Mouse (Mus musculus) heart, postnatal 25 days (tissue): ENCODE data around the gene Bora. TPM values are rescaled to one million over a fixed set of nuclear protein-coding genes. Genes with fewer than 3 reads are reported as not detected.
A peak's percentile ranks its signal among the peaks of the same experiment; 100 is the strongest.
"Not testable (repeated sequence)": the region's sequence is repeated elsewhere in the genome, so short reads cannot be mapped to it uniquely, and the experiment has no call there.

Experiments
- DNase-seq: peaks from one replicate; pipeline ENCODE4 v3.0.0; 2022; ENCODE audit warnings: low spot score
- intact Hi-C: fragments of 180-260 bp; cut with DNase I; formaldehyde crosslinking; loops from one replicate; pipeline ENCODE4 v1.15.1; 2025
- total RNA-seq, 2 experiments: library from RNA; stranded (reverse); gene quantifications; 2 replicates each; pipeline ENCODE4 v1.2.3; 2021

Bora gene
- 1 to 10 TPM in 1 of 2 experiments, under 1 TPM in 1; 0.83 to 1.1 TPM for total RNA-seq

DNA sequence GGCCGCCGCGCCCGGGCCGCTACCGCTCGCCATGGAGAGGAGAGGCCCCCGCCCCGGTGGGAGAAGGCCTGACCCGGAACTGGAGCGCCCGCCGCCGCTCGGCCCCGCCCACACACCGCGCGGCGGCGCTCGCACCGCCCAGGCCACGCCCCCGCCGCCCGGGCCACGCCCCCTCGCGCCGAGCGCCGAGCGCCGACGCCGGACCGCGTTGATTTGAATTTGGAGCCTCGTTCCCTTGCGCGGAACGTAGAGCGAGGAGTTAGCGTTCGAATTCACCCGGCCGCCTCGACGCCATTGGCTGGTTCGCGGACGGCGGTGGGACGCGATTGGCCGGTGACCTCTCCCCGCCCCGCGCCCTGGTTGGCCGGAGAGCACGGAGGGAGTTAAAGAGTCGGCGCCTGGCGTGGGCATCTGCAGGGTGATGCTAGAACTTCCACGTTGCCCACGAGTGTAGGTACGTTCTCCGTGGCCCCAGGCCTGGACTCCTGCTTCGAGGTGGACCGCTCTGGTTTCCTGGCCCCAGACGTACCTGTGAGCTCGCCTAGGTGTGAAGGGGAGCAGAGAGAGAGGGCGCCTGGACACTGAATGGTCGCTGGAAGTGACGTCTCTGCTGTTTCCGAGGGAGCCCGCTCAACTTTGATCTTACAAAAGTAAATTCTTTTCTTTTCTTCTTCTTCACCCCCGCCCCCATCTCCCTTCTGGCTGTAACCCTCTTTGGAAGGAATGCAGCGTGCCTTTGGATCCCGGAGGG lies at the start of gene Bora, which contains the start of gene Mzt1:
TSS of gene Bora (plus strand) at position 192 of the 751 bp plus-strand sequence.
TSS of gene Mzt1 (minus strand) at position 104 of the 751 bp plus-strand sequence.
- intact Hi-C loops, result loop anchor here (2.0 kb wide), 1 partner anchor 53 kb away; the partner anchor contains the start of genes Dis3 and Pibf1
- DNase-seq, result peak; percentile 83

DNA sequence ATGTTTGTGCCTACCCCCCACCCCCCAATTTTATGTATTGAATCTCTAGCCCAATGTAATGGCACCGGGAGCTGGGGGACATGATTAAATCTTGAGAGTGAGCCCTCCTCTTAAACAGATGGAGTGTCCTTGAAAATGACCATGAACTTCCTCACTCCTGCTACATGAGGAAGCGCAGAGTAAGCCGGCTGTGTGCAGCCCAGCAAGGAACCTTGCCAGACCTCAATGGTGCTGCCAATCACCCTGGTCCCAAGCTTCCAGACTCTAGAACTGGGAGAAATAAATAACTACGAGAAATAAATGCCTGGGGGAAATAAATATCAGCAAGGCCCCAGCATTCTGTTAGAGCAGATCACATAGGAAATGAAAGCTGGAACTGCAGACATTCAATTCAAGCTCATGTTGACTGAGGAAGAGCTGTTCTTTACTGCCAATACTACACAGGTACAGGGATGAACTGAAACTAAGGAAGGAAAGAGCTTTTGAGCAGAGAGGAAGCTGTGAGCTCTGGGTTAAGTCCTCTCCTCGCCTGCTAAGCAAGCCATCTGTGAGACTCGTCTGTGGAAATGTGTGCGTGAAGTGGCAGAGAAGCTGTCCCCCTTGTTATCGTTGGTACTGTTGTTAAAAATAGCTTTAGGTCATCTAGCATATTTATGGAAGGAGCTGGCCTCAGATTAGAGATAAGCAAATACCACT lies 35.6 kb upstream of the Bora start:
- intact Hi-C loops, result no loop called here
- no peak for DNase-seq

DNA sequence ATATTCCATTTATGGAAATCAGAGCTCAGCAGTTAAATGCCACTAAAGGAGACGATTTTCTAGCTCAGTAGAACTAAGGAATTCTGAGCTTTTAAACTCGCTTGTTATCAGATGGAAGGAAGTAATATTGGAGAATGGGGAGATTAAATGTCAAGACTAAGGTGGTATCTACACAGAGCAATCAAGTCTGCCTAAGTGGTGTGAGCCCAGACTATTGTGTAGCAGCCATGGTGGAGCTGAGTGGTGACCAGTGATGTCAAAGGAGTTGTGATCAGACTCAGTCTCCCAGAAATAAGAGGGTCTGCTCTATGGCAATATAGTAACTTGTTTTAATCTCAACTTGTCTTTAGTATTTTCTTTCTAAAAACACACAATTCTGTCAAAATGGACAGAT lies 35.1 kb upstream of the Bora start:
- DNase-seq, result no peak
- intact Hi-C loops, result no loop called here

DNA sequence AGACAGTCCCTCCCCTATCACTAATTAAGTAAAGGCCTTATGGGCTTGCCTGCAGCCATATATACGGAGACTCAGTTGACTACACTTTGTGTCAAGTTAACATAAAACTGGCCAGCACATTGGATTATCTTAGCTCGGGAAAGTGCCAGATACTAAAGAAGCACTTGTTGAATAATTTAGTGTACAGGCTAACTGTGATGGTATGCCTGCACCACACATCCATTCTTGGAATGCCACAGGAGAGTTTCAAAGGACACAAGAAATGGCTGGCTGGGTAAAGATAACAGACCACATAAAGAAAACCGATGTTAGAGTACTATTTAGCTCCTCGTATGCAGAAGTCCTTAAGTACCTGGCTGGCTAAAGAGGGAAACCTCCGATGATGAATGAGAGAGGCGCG lies 27.3 kb upstream of the Bora start:
- DNase-seq, result no peak

DNA sequence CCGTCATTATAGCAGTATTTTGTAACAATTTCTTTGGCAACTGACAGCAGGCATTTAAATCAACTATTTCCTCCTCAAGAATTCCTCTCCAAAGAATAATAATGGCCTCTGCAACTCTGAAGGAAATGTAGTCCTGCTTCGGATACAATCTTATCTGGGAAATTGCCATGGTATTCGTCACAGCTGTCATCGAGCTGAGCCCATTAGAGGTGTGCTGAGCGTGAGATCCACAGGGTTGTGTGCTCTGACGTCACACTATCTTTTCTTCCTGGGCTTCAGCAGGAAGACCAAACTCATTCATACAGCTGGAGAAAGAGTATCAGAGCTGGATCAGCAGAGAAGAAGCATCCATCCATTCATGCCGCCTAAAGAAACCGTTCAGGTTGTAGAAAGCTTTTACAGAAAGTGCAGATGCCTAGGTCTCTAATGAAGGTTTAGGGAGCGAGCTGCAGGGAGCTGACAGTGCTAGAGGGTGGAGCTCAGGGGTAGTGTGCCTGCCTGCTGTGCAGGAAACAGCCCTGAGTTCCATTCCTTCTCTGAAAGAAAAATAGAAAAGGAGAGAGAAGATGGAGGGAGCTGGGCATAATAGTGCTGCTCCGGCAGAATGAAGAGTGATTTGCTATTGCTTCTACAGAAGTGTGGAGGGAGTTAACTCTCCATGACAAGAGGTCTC lies 26.8 kb upstream of the Bora start:
- intact Hi-C loops, result no loop called here
- DNase-seq, result no peak

More for the DNA sequence above, 27.3 kb upstream of the Bora start:
- intact Hi-C loops, result no loop called here

DNA sequence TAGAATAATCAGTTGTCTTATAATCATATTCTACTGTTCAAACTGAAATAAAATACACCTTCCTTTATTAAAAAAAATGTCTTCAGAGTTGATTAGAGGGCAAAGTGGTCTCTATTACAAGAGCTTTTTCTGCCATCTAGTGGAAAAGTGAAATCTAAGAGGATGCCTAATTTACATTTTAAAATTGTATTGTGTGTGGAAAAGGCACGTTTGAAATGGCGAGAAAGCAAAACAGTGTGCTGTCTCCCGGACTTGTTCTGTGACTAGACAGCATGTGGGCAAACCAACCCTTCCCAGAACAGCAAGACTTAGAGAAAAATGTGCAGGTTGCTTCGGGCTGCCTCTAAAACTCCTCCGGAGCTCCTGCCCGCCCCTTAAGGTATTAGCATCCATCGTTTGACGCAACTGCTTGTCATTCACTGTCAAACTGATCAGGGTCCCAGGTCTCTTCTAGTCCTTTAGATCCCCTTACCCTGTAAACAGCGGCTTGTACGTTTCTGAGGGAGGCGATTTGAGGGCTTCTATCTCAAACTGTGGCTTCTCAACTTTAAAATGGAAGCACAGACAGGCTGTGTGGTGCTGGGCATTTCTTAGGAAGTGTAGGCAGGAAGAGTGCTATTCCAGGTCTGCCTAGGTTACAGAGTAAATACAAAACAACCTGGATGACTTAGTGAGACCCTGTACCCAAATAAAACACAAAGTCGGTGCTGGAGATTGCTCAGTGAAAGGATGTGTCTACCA lies 23.5 kb upstream of the Bora start:
- no peak for DNase-seq
- intact Hi-C loops, result loop anchor here (10.0 kb wide), 1 partner anchor 1468 kb away; no protein-coding TSS in a partner anchor

DNA sequence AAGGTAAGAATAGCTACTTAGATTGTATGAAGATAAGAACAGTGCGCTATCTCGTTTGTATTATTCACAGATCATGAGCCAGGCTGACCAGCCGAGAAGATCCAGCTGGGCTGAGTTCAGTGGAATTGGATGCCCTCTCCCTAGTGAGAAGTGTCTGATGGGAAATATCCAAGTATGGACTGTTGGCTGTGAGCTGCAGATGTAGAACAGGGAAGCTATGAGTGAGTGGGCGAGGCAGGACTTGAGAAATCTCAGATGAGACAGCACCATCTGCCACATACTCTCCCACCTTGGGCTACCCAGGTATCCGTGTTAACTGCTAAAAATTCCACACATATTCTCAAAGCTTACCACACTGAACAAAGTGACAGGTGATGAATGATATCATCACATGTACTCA lies 16.0 kb upstream of the Bora start:
- intact Hi-C loops, result loop anchor here (10.0 kb wide), 1 partner anchor 1475 kb away; no protein-coding TSS in a partner anchor
- no peak for DNase-seq

DNA sequence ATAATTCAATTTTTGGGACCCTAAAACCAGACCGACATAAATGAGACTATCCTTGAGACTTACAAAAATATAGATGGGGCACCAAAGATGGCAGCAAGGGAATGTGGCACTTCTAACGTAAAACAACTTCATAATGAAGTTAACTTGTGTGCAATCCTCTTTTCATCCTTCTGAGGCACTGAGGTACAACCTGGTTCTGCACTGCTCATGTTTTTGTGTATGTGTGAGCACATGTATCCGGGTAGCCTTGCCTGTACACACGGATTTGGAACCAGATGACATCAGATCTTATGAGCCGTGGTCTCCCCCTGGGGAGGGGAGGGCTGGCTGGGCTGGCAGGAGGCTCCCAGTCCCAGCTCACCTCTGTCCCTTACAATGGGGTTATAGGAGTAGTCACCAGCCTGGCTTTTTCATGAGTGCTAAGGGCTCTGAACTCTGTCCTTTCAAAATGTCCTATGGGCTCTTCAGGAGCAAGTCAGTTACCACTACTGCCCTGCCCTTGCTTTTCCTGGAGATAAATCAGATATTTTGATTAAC lies 14.6 kb upstream of the Bora start:
- intact Hi-C loops, result no loop called here
- no peak for DNase-seq

DNA sequence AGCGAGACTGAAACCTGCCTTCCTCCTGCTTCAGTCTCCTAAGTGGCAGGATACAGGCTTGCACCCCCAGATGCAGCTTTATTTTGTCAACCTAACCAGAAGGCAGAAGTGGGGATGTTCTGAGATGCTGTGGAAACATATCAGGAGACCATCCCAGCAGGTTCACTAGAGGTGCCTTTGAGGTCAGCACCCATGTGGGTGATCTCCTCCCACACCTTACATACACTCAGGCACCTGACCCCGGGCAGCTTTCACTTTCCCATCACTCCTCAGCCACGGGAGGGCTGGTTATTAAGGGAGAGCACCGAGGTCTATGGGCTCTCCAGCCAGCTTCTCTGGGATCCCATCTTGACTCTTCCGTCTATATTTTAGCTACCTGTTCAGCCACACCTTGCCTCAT lies 13.4 kb upstream of the Bora start:
- DNase-seq, result no peak
- intact Hi-C loops, result no loop called here

DNA sequence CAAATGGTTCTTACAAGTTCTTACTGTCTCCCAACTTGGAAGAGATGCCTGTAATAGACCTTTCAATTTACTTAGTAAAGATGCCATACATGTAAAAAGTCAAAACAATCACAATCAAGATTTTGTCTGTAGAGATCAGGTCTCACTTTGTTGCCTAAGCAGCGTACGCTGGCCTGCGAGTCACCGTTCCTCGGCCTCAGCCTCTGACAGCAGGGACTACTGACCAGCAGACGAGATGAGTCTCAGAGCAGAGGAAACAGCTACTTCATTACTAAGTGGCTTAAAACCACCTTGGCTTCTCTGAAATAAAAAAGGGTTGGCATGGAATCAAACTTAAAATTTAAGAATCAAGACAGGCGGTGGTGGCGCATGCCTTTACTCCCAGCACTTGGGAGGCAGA lies 11.2 kb upstream of the Bora start:
- DNase-seq, intact Hi-C loops: not testable (repeated sequence)

DNA sequence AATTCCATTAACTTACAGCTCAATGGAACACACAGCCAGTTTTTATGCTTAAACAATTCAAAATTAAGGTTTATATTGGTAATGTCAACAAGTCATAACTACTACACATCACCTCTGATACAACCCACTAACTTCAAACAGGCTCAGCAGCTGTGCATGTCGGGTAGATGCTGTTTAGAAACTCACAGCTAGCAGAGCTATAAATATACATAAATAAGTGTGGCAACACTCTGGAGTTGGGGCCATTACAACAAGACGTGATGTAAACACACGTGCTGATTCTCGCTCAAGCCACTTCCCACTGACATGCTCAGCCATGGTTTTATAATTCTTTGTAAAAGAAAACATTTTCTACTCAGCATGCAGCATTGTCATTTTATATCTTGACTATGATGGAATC lies 10.0 kb upstream of the Bora start:
- DNase-seq, result no peak
- intact Hi-C loops, result no loop called here

DNA sequence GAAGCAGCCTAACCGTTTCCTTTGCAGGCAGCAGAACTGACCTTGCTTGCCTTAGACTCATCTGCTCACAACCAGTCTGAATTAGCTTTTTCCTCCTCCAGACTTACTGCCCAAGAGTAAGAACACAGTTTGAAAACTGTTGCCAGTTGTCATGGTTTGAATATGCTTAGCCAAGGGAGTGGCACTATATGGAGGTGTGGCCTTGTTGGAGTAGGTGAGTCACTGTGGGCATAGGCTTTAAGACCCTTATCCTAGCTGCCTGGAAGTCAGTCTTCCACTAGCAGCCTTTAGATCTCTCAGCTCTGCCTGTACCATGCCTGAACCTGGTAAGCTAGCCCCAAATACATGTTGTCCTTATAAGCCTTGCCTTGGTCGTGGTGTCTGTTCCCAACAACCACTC lies 8.3 kb upstream of the Bora start:
- intact Hi-C loops, result no loop called here
- no peak for DNase-seq

DNA sequence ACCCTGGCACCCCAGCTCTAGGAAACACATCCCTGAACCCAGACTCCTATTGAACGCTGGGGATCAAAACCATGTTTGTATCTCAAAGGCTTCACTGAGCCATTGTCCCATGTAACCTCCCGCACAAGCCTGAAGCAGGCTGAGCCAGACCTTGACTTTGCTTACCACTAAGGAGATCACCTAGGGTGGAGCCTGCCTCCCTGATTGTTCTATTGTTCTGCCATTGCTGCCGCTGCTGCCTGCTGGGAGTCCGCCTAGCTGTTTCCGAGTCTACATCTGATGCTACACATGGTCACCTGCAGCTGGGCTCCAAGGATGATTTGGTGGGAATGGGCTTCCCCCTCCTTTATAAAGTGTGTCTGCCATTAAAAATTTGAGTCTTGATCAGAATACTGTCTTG lies 6.7 kb upstream of the Bora start:
- DNase-seq, intact Hi-C loops: not testable (repeated sequence)

DNA sequence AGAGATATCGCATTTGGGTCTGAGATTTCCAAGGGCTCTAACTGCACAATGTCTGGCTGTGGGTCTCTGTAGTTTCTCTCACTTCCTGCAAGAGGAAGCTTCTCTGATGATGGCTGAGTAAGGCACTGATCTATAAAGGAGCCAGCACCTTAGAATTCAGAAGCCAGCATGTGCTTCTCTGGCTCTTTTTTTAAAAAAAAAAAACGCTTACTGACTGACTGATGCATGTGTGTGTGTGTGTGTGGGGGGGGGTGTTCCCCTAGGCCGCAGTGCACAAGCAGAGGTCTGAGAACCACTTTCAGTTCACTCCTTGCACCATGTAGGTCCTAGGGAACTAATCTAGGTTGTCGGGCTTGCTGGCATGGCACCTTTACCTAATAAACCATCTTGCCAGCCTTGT lies 4.6 kb upstream of the Bora start:
- intact Hi-C loops, result no loop called here
- DNase-seq, result no peak

DNA sequence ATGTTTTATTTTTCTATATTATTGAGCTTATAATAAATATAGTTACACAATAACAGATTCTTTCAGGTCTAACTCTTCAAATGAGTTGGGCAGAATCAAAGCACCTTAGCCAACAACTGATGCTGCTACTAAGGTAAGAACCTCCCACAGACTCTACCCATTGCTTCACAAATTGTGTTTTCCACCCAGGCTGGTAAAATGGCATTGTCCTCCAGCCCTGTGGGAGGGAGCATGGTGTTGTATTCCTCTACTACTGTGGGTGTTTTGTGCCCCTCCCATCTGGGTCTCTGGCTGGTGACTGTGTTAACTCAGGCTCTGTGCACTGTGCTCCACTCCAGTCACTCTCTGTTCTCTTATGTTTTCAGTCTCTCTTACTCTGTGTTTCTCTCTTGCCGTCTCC lies 2.5 kb upstream of the Bora start:
- intact Hi-C loops, result no loop called here
- no peak for DNase-seq

DNA sequence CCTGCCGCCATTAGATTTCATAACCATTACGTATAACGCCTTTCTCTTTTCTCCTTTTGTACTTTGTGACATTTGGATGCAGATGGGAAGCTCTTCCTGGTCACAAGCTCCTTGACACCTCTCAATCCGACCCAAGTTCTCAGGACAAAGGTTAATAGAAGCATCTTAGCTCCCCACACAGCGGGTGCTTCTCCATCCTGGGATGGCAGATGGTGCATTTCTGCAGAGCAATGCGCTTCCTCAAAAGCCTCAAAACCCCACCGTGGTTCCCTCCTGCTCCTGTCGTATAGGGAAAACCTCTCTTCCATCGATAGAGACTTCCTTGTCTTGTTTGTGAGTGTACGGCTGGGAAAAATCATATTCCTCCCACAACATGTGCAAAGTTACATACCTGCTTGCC lies 1.9 kb upstream of the Bora start:
- intact Hi-C loops, result no loop called here
- no peak for DNase-seq

DNA sequence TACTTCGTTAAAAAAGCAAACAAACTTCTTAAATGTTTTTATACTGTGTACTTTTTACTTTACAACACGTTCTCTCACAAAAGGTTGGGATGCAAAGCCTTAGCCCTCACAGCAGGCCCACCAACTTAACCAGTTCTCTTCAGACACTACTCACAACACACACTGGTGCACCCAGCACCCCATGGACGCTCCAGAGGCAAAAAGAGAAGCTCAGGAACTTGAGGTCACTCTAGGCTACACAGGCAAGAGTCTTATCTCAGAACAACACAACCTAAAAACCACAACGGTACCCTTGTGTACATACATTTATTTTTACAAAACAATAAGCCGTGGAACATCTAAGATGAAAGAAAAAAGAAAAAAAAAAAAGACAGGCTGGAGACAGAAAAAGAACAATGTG lies 1.3 kb upstream of the Bora start:
- no peak for DNase-seq
- intact Hi-C loops, result no loop called here

DNA sequence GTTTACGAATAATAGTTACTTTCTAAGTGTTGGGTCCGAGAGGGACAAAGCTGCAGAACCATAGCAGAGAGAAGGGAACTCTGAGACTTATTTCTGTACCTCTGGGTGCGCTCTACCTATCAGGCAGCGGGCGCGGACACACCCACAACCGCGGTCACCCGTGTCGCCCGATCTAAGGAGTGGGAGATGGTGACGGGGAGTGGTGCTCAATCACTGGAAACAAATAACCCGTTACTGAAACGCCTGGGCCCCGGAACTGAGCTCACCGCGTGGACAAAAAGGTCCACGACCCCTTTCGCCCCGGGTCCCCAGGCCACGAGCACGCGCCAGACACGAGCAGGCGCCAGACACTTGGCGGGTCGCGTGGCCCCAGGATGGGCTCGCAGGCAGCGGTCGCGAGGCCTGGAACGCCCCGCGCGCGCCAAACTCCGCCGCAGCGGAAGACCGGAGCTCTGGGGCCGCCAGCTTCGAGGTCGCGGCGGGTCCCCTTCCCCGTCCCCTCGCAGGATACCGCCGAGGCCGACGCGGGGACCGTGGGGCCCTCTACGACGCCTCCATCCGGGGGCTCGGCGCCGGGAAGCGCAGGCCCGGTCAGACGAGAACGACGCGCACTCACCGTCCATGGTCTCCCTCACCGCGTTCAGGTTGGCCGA lies 518 bp upstream of the Bora start:
- no peak for DNase-seq
- intact Hi-C loops, result loop anchor here (2.0 kb wide), 1 partner anchor 53 kb away; the partner anchor contains the start of genes Dis3 and Pibf1

DNA sequence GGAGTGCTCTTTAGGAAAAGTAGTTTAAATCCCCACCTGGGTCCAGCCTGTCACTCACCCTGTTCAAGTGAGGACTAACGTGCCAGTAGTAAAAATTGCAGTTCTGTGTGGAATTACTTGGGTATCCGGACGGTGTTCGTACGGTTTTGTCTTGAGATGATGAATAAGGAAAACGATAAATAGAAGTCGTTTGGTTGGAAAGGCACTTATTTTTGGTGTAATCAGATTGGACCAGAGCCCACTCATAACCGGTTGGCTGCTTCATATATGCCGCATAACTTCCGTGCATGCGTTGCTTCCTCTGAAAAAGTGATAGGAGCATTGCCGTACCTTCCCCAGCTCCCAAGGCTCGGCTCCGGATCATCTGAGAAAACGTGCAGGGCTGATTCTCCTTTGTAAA lies 760 bp downstream of the Bora start:
- intact Hi-C loops, result loop anchor here (2.0 kb wide), 1 partner anchor 52 kb away; the partner anchor contains the start of genes Dis3 and Pibf1

More for the DNA sequence above, 760 bp downstream of the Bora start:
- DNase-seq, result no peak
